Mouse (Mus musculus) embryonic stem cell, embryonic (primary cell): Measurements from ENCODE around the gene Hbq1a.

Experiments used
- CTCF ChIA-PET, 4 experiments: fragments of 300-600 bp in 2 of 4; fragments of 350-600 bp in 2 of 4; sonication (Branson Sonifier 250); formaldehyde crosslinking; loops; one replicate each; lab custom pipeline; 2022; ENCODE audit warnings: inconsistent platforms in 2 of 4; lab: Charles Lee
- POLR2A ChIA-PET, 4 experiments: fragments of 300-600 bp in 2 of 4; fragments of 350-600 bp in 2 of 4; sonication (Branson Sonifier 250); formaldehyde crosslinking; loops; one replicate each; lab custom pipeline; 2022; ENCODE audit warnings: antibody characterized with exemption in 4 of 4, inconsistent platforms in 1 of 4; lab: Charles Lee

Hbq1a gene

GRCm38 (mm10) chr11:32333235-32333634, 33.4 kb downstream of the Hbq1a start:
- POLR2A ChIA-PET = interaction anchor here (0.6 to 1.4 kb wide), 5 partner anchors 10 to 759 kb away, joined by 3 to 4 read pairs (median 3); partner anchors contain the start of gene Stk10 (in 1 of the 4)
- CTCF ChIA-PET = interaction anchor here in 3 of 4 experiments (0.7 to 2.1 kb wide), 7 partner anchors 9 to 151 kb away, joined by 3 to 8 read pairs (median 4); no protein-coding TSS in a partner anchor

GRCm38 (mm10) chr11:32336435-32336907, 36.6 kb downstream of the Hbq1a start:
- ChIA-PET CTCF (interaction anchor here in 1 of 4 experiments (1.1 to 1.7 kb wide), 3 partner anchors 12 to 154 kb away, joined by 3 to 5 read pairs (median 3); no protein-coding TSS in a partner anchor), POLR2A (no interaction called here)

GRCm38 (mm10) chr11:32339131-32339531, 39.3 kb downstream of the Hbq1a start:
- POLR2A ChIA-PET = no interaction called here

GRCm38 (mm10) chr11:32340476-32341473, 40.9 kb downstream of the Hbq1a start:
- ChIA-PET POLR2A (interaction anchor here in 2 of 4 experiments (0.8 to 1.6 kb wide), 3 partner anchors 20 to 136 kb away, joined by 3 read pairs; partner anchors contain the start of gene Snrnp25 (in 1 of the 2)), CTCF (interaction anchor here (0.5 to 5.6 kb wide), 49 partner anchors 9 to 735 kb away, joined by 3 to 36 read pairs (median 4); partner anchors contain the start of genes Fbxw11 (in 1 of the 4), Hbq1a (in 1 of the 4), Nprl3 (in 1 of the 4) and Snrnp25 (in 1 of the 4))

More at GRCm38 (mm10) chr11:32339131-32339531, 39.3 kb downstream of the Hbq1a start:
- CTCF ChIA-PET = interaction anchor here (0.6 to 1.4 kb wide), 8 partner anchors 11 to 157 kb away, joined by 3 to 14 read pairs (median 3); no protein-coding TSS in a partner anchor

- POLR2A ChIA-PET = interaction anchor here in 3 of 4 experiments (0.6 to 1.6 kb wide), 5 partner anchors 9 to 261 kb away, joined by 3 read pairs; no protein-coding TSS in a partner anchor
- CTCF ChIA-PET = interaction anchor here (0.5 to 5.6 kb wide), 34 partner anchors 9 to 607 kb away, joined by 3 to 36 read pairs (median 4); partner anchors contain the start of genes Stk10 (in 2 of the 4) and Snrnp25 (in 1 of the 4)
These were observed 42.9 kb downstream of the Hbq1a start for GRCm38 (mm10) chr11:32342770-32343191.

GRCm38 (mm10) chr11:32343350-32343749, 43.5 kb downstream of the Hbq1a start:
- ChIA-PET CTCF (interaction anchor here (0.5 to 5.6 kb wide), 29 partner anchors 10 to 606 kb away, joined by 3 to 36 read pairs (median 4); partner anchors contain the start of genes Snrnp25 (in 1 of the 4) and Stk10 (in 1 of the 4)), POLR2A (interaction anchor here in 3 of 4 experiments (0.6 to 1.6 kb wide), 5 partner anchors 10 to 261 kb away, joined by 3 read pairs; no protein-coding TSS in a partner anchor)

- CTCF ChIA-PET = interaction anchor here in 1 of 4 experiments (1.5 to 5.6 kb wide), 3 partner anchors 25 to 288 kb away, joined by 3 to 36 read pairs (median 23); no protein-coding TSS in a partner anchor
These were observed 45.8 kb downstream of the Hbq1a start for GRCm38 (mm10) chr11:32345504-32346297.

GRCm38 (mm10) chr11:32347264-32347606, 47.4 kb downstream of the Hbq1a start:
- ChIA-PET CTCF (interaction anchor here in 2 of 4 experiments (0.6 to 2.3 kb wide), 4 partner anchors 10 to 185 kb away, joined by 3 to 9 read pairs (median 4); no protein-coding TSS in a partner anchor), POLR2A (interaction anchor here in 2 of 4 experiments (0.6 to 1.2 kb wide), 3 partner anchors 28 to 78 kb away, joined by 3 to 5 read pairs (median 3); no protein-coding TSS in a partner anchor)

More at GRCm38 (mm10) chr11:32345504-32346297, 45.8 kb downstream of the Hbq1a start:
- POLR2A ChIA-PET = interaction anchor here in 1 of 4 experiments (0.6 to 1.4 kb wide), 2 partner anchors 10 to 78 kb away, joined by 3 read pairs; partner anchors contain the start of gene Nprl3

GRCm38 (mm10) chr11:32347607-32348432, 48.0 kb downstream of the Hbq1a start, which contains the start of gene Sh3pxd2b:
Sh3pxd2b (plus strand) TSS chr11:32347820.
- POLR2A ChIA-PET = interaction anchor here in 2 of 4 experiments (0.5 to 2.5 kb wide), 6 partner anchors 18 to 546 kb away, joined by 3 to 6 read pairs (median 3); no protein-coding TSS in a partner anchor
- CTCF ChIA-PET = interaction anchor here in 3 of 4 experiments (0.6 to 2.3 kb wide), 5 partner anchors 11 to 166 kb away, joined by 3 to 9 read pairs (median 5); partner anchors contain the start of gene Hbq1a (in 1 of the 3)

- ChIA-PET POLR2A (interaction anchor here in 3 of 4 experiments (0.6 to 2.5 kb wide), 6 partner anchors 19 to 222 kb away, joined by 3 to 6 read pairs (median 3); no protein-coding TSS in a partner anchor), CTCF (interaction anchor here (0.6 to 2.3 kb wide), 13 partner anchors 8 to 1462 kb away, joined by 3 to 14 read pairs (median 3); partner anchors contain the start of genes Hbq1a (in 1 of the 4) and Rhbdf1 (in 1 of the 4))
These were observed 48.8 kb downstream of the Hbq1a start for GRCm38 (mm10) chr11:32348433-32349283.

GRCm38 (mm10) chr11:32349284-32349953, 49.5 kb downstream of the Hbq1a start:
- CTCF ChIA-PET = interaction anchor here (0.6 to 1.7 kb wide), 12 partner anchors 8 to 1461 kb away, joined by 3 to 14 read pairs (median 3); partner anchors contain the start of genes Hbq1a (in 1 of the 4) and Rhbdf1 (in 1 of the 4)

More at GRCm38 (mm10) chr11:32349284-32349953, 49.5 kb downstream of the Hbq1a start:
- POLR2A ChIA-PET = interaction anchor here in 3 of 4 experiments (0.6 to 2.5 kb wide), 4 partner anchors 19 to 221 kb away, joined by 3 to 6 read pairs (median 3); no protein-coding TSS in a partner anchor
